Mouse (Mus musculus): Measurements from ENCODE around the gene Ctnnd2.

The Ctnnd2 gene

DNA sequence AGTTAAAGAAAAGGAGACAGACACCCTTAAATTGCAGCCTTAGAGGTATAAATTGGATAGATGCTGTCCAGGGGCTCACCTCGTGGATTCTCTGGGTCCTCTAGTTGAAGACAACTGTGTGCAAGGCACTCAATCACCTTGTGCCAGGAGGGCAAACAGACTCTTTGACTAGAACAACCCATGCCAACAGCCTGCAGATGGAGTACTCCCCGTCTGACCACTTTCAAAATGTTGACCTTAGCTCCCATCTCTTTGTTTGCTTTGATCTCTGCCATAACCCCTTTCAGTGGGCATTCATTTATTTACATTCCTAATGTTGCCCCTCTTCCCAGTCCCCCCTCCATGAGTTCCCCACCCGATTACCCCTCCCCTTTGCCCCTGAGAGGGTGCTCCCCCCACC is 891.3 kb downstream of the Ctnnd2 start:
- no peak for DNase-seq (ENCODE audit: low read depth, low spot score)

DNA sequence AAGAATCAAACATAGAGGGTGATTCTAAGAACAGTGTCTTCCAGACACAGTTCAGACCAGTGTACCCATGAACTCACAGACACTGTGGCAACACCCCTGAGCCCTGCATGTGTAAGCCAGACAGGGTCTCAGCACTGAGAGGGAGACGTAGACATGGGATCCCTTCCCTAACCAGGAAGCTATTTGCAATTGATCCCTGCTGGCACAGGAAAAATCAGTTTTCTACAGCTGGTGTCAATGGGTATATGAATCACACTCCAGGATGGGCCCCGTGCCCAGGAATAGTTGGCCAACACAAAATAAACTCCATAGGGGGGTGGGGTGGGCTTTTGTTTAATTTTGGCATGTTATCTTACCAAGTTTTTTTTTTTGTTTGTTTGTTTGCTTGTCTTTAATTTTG is 895.7 kb downstream of the Ctnnd2 start:
- DNase-seq (ENCODE audit: low read depth, low spot score), result no peak

DNA sequence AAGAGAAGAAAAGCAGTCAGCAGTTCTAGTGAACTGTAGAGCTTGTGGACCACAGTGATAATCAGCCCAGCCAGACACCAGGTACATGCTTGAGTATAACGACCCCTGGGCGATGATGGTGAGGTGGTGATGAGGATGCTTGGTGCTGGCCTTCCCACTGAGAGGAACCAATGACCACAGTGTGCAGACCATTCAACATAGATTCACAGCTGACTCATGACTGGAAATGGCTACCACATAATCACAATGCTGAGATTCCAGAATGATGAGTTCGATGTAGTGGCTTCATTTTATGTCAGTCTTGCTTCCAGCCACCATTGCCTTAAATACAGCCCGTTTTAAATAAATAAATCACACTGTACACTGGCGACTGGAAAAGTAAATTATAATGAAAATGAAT is 897.9 kb downstream of the Ctnnd2 start:
- no peak for DNase-seq (ENCODE audit: low read depth, low spot score)

All from R1 (cell line).